Mouse (Mus musculus) kidney, adult 2 months (tissue): ENCODE measurements at regions not wholly inside any gene's neighbourhood (a gene's known extent, or its start where the extent isn't known, plus 50 kb on each side); places are given as distances from the start of the nearest gene placed in this dataset.

Experiments used
- DNase-seq: peaks from one replicate; pipeline ENCODE4 v3.0.0; 2021
- H3K27ac ChIP-seq: fragments of 200-500 bp; 2 replicates; pipeline ENCODE4 v1.5.1; 2012; ENCODE audit warnings: low read depth, low read length, control low read depth, inconsistent platforms; ENCODE audit not compliant: insufficient read depth
- H3K27me3 ChIP-seq: fragments of 200-500 bp; replicated peaks from 2 replicates; pipeline ENCODE4 v1.6.1; 2012; ENCODE audit warnings: mild to moderate bottlenecking, moderate library complexity, low read length, inconsistent platforms; ENCODE audit not compliant: control insufficient read depth, insufficient read depth
- H3K36me3 ChIP-seq: fragments of 200-500 bp; 2 replicates; pipeline ENCODE4 v1.6.1; 2012; ENCODE audit warnings: mild to moderate bottlenecking, moderate library complexity, low read length, inconsistent platforms; ENCODE audit not compliant: control insufficient read depth, insufficient read depth
- H3K4me1 ChIP-seq: fragments of 200-500 bp; 2 replicates; pipeline ENCODE4 v1.6.1; 2011; ENCODE audit warnings: low read length; ENCODE audit not compliant: control insufficient read depth, insufficient read depth
- H3K4me3 ChIP-seq: fragments of 200-500 bp; 2 replicates; pipeline ENCODE4 v1.5.1; 2011; ENCODE audit warnings: mild to moderate bottlenecking, low read depth, low read length, control low read depth; ENCODE audit not compliant: insufficient read depth
- CTCF ChIP-seq: fragments of 200-500 bp; conservative IDR thresholded peaks from 2 replicates; pipeline ENCODE4 v1.5.1; 2011; ENCODE audit warnings: low read depth, mild to moderate bottlenecking, control low read depth, low read length, moderate library complexity, mixed read lengths; ENCODE audit not compliant: insufficient read depth, insufficient read length
- POLR2A ChIP-seq: fragments of 200-500 bp; IDR thresholded peaks from one replicate; pipeline ENCODE4 v1.6.1; 2011; ENCODE audit warnings: low read depth, low read length, control low read depth
- WGBS: fragments of 180-500 bp; shearing (Covaris S2); methylation state at CpG from one replicate; pipeline ENCODE4 v1.1.7; 2018; 5-methylcytosine and 5-hydroxymethylcytosine counted together

GRCm38 (mm10) chr4:152825185-152825584, 347.5 kb upstream of the Kcnab2 start:
- no peaks in the 10 kb centered on the region for H3K4me1 ChIP-seq
- no peak for DNase-seq
- H3K36me3 ChIP-seq, result no peaks in the 10 kb centered on the region
- 17% methylated on average over 12 of the region's 12 CpGs for WGBS
- no peaks in the 10 kb centered on the region for H3K27me3 ChIP-seq
- no peak overlapping the region for H3K27ac ChIP-seq
- TF ChIP-seq POLR2A, result no peak
- no peak for TF ChIP-seq CTCF
- no peak overlapping the region for H3K4me3 ChIP-seq

DNA sequence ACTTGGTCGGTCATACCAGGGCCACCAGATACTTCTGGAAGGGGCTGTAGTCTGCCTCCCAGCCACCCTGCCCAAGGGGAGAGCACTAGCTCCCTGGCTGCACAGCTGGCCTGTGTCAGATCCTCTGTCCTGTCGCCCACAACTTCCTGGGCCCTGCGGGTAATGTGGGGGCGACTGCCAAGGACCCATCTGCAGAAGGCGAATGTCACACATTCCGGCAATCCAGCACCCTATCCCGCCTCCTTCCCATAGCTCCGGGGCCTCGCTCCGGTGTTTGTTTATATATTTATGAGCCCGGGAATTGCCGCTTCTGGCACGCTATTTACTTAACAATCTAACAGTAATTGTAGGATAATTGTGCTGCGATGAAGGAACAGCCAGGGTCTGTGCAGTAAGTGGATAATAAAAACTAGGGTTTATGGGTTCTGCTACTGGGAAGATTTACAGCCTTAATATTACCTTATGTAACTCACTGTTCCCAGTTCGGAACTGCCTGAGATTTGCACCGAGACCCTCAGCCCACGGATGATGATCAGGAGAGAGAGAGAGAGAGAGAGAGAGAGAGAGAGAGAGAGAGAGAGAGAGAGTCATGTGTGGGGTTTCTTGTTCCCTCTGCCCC, 338.6 kb upstream of the Kcnab2 start:
- no peaks in the 10 kb centered on the region for H3K27me3 ChIP-seq
- H3K27ac ChIP-seq, result no peak overlapping the region
- peak; percentile 2 for DNase-seq
- no peaks in the 10 kb centered on the region for H3K36me3 ChIP-seq
- no peaks in the 10 kb centered on the region for H3K4me1 ChIP-seq
- H3K4me3 ChIP-seq, result no peak overlapping the region
- 7% methylated on average over 17 of the region's 17 CpGs for WGBS
- TF ChIP-seq CTCF, result no peak
- no peak for TF ChIP-seq POLR2A

GRCm38 (mm10) chr4:152806611-152807010, 328.9 kb upstream of the Kcnab2 start:
- Histone ChIP-seq H3K4me3 (no peak overlapping the region), H3K36me3 (no peaks in the 10 kb centered on the region), H3K27me3 (no peaks in the 10 kb centered on the region), H3K27ac (no peak overlapping the region), H3K4me1 (no peaks in the 10 kb centered on the region)
- 79% methylated on average over 7 of the region's 7 CpGs for WGBS
- no peak for TF ChIP-seq POLR2A
- no peak for TF ChIP-seq CTCF
- no peak for DNase-seq

GRCm38 (mm10) chr4:152799392-152799791, 321.7 kb upstream of the Kcnab2 start:
- no peaks in the 10 kb centered on the region for H3K36me3 ChIP-seq
- H3K27me3 ChIP-seq, result no peaks in the 10 kb centered on the region
- 11% methylated on average over 10 of the region's 10 CpGs for WGBS
- peak; percentile 72 for DNase-seq
- H3K4me1 ChIP-seq, result no peaks in the 10 kb centered on the region
- H3K27ac ChIP-seq, result no peak overlapping the region
- TF ChIP-seq POLR2A (no peak), CTCF (no peak)
- H3K4me3 ChIP-seq, result no peak overlapping the region

DNA sequence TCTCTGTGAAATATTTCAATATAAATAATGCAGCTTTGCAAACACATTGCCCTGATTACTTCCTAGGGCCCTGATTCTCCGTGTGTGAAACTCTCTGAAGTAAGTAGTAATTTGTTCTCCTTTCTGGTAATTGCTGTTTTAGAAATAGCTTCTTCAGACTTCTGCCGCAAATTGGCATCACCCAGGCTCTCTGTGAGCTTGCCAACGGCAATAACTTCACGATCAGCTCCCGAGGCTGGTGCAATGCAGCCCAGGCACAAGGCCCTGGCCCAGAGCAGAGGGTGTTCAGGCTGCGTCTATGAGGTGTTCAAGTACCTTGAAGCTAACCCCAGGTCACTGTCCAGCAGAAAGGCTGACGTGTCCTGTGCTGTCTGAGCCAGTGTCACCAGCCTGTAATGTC, 310.8 kb upstream of the Kcnab2 start:
- Histone ChIP-seq H3K4me3 (no peak overlapping the region), H3K27me3 (no peaks in the 10 kb centered on the region), H3K27ac (no peak overlapping the region), H3K4me1 (no peaks in the 10 kb centered on the region), H3K36me3 (no peaks in the 10 kb centered on the region)
- no peak for DNase-seq
- 73% methylated on average over 7 of the region's 7 CpGs for WGBS
- TF ChIP-seq POLR2A (no peak), CTCF (no peak)

- H3K4me1 ChIP-seq, result no peaks in the 10 kb centered on the region
- no peaks in the 10 kb centered on the region for H3K36me3 ChIP-seq
- TF ChIP-seq CTCF, result no peak
- no peak for TF ChIP-seq POLR2A
- no peaks in the 10 kb centered on the region for H3K27me3 ChIP-seq
- no peak for DNase-seq
- WGBS, result 81% methylated on average over 2 of the region's 2 CpGs
- no peak overlapping the region for H3K4me3 ChIP-seq
- H3K27ac ChIP-seq, result no peak overlapping the region
Observed at GRCm38 (mm10) chr4:152784972-152785371, 307.3 kb upstream of the Kcnab2 start.

DNA sequence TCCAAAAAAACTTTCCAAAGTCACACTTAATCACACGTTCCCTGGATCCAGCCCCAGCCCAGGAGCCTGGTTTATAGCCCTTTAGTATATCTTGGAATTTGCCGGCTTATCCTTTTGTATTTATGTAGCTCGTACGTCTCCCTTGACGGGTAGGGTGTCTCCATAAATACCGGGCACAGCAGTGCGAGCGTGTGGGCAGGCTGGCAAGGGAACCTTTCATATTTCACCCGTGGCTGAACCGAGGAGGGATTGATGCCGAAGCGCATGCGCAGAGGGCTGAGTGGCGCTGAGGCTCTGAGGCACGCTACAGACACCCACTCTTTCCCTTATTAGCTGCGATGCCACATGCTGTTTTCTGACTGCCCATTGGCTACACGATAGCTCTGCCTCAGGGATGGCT, 301.9 kb upstream of the Kcnab2 start:
- WGBS, result 56% methylated on average over 17 of the region's 17 CpGs
- H3K27ac ChIP-seq, result no peak overlapping the region
- H3K36me3 ChIP-seq, result no peaks in the 10 kb centered on the region
- H3K4me3 ChIP-seq, result no peak overlapping the region
- no peaks in the 10 kb centered on the region for H3K4me1 ChIP-seq
- H3K27me3 ChIP-seq, result no peaks in the 10 kb centered on the region
- DNase-seq, result no peak
- no peak for TF ChIP-seq CTCF
- TF ChIP-seq POLR2A, result no peak
